Mouse (Mus musculus) liver, adult 2 months (tissue): ENCODE measurements around the gene Icam5.

Experiments
- CTCF ChIP-seq: fragments of 200-500 bp; IDR thresholded peaks from 2 replicates; pipeline ENCODE4 v1.5.1; 2011; ENCODE audit warnings: low read depth, low read length, control low read depth
- POLR2A ChIP-seq: fragments of 200-500 bp; IDR thresholded peaks from 2 replicates; pipeline ENCODE4 v1.6.1; 2011; ENCODE audit warnings: low read length, control low read depth; ENCODE audit not compliant: insufficient read depth; ENCODE audit errors: extremely low read depth

- TF ChIP-seq CTCF, result no peak
- TF ChIP-seq POLR2A, result no peak
These were observed 13.3 kb upstream of the Icam5 start for GRCm38 (mm10) chr9:21018600-21018999.
